Mouse (Mus musculus) lung, adult 2 months (tissue): ENCODE results near the gene Ppp1r14d.
A peak's percentile ranks its signal among the peaks of the same experiment; 100 is the strongest.

Source experiments
- CTCF ChIP-seq: fragments of 200-500 bp; IDR thresholded peaks from 2 replicates; pipeline ENCODE4 v1.5.1; 2011; ENCODE audit warnings: mild to moderate bottlenecking, low read length, control low read depth; ENCODE audit not compliant: insufficient read depth
- POLR2A ChIP-seq: fragments of 200-500 bp; IDR thresholded peaks from 2 replicates; pipeline ENCODE4 v1.6.1; 2011; ENCODE audit warnings: low read depth, mild to moderate bottlenecking, control low read depth, low read length, borderline replicate concordance; ENCODE audit errors: extremely low read depth

DNA sequence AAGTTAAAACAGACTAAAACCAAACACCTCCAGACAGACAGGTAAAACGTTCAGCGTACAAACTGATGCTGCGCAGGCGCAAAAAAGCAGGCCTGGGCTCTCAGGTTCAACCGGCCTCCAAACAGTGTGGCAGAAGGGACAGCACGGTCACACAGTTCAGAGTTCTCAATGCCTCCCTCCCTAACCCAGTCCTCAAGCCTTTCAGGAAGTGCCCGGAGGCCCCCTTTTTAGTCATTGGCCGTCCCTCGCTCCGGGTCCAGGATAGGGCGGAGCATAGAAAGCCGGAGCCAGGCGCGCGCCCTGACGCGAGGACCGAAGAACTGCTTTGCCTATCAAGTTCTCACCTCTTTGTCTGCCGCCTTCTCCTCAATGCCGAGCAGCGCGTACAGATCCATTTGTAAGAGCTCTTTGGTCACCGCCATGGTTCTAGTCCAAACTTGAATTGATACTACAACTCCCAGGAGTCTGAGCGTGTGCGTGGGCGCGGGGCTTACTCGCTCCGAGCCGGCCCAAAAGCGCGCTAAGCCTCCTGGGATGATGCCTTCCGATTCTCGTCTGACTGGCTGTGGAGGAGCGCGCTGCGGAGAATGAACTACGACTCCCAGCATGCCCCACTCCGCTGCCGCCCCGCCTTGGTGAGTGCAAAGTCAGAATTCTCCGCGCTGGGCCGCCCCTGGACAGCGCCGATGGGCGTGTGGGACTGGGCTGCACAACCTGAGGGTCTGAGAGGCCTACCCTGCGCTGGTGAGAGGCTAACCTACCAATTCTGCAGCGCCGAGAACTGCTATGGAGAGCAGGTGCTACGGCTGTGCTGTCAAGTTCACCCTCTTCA is 21.1 kb downstream of the Ppp1r14d start, which contains the start of the genes Zfyve19 and Dnajc17:
- no peak for TF ChIP-seq CTCF
- peak; percentile 85; the same call in 1 of the 2 replicates for TF ChIP-seq POLR2A
